Mouse (Mus musculus) spleen, postnatal 10 days (tissue): ENCODE results near the gene Rac2.
A peak's percentile ranks its signal among the peaks of the same experiment; 100 is the strongest.

Experiments used
- DNase-seq, 2 experiments: peaks; one replicate each; pipeline ENCODE4 v3.0.0; 2021 to 2022; ENCODE audit warnings: low spot score in 2 of 2

Rac2 gene

DNA sequence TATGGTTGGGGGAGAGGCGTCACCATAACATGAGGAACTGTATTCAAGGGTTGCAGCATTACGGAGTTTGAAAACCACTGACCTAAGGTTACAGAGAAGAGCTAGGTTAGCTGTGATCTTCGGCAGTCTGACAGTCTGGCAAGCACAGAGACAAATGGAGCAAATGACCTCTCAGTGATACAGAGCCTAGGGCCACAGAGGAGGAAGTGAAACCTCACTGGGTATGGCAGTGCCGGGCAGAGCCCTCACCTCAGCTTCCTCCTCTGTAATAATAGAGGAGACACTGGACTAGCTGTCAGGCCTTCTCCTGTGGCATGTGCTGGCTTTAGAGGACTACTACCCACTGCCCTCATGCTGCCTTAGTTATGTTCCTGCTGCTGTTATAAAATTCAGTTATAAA lies 16.3 kb upstream of the Rac2 start:
- peak in 1 of 2 experiments; percentile 60 for DNase-seq

DNA sequence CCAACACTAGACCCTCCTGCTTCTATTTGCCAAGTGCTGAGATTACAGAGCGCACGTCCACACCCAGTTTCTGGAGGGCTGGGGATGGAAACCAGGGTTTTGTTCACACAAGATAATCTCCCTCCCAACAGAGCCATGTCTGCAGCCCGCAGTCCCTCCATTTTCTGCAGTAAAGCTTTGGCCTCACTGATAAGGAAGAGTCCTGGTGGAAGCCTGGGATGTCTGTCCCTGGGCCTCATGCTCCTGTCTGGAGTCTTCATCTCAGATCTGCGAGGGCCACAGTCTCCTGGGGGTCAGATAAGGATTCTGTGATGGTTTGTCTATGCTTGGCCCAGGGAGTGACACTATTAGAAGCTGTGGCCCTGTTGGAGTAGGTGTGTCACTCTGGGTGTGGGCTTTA lies 15.5 kb upstream of the Rac2 start:
- DNase-seq = no peak

DNA sequence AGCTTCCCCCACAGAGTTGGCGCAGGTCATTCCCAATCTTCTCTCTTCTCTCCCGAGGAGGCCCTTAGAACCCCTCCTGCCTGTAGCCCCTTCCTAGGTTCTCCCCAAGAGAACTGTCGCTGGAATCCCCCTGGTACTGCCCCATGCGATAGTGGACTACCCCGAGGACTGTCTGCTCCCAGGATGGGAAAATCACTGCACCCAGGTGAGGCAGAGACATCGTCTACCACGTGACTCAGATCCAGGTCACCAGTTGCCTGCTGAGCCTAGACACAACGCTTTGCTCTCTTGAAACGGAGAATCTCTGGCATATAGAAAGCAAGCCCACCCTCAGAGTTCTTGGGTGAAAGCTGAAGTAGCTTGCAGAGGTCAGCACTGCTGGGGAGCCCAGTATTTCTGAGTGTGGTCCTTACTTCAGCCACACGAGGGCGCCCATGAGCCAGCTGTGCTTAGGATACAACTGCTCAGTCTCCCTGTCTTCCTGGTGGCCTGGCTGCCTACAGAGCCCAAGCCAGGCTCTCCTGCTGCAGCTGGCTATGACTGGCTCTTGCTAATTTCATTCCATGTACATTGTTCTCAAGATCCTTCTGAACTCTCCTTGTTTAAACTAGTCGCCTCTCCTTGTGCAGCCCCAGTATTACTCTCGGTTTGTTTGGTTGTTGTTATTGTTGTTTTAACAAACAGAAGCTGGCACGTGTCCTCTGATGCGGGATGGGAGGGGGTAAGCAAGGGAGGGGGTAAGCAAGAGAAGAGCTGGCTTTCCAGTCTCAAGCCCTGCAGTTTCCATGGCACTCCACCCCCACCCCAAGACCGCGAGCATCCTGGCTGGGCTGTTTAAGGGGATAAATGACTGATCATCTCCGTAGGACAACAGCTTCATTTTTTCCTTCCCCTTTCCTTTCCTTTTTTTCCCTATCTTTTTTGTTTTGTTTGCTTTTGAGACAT lies 14.7 kb upstream of the Rac2 start:
- peak; percentile 79 to 89 for DNase-seq

DNA sequence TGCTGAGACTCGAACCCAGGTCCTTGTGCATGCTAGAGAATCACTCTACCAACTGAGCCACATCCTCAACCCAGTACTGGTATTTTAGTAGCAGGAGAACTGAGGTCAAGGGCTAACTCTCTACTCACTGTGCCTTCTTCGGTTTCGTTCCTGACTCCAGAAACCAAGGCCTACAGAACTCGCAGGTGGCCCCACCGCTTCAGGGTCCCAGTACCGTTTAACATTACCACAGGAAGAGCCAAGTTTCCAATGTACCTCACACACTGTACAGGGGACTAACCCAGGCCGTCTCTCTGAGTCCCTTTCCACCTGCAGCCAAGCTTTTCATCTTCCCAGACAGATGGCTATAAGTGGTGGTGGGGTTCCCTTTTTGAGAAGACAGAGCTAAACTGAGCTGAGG lies 12.8 kb upstream of the Rac2 start:
- DNase-seq = no peak

DNA sequence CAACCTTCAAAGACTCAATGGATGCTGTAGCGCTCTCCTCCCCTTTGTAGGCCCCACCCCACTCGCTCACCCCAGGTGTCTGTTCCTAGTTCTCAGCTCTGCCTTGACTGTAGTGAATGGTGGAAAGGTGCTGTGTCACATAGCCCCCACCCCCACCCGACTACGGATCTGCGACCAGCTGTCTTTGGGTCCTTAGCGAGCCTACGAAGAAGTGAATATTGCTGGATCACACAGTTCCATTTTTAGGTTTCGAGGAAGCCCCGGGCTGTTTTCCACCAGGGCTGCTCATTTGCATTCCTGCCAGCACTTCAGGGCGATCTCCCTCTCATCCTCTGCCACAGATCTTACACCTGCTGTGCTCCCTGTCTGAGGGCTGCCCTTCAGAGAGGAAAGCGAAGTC lies 10.8 kb upstream of the Rac2 start:
- DNase-seq = no peak

DNA sequence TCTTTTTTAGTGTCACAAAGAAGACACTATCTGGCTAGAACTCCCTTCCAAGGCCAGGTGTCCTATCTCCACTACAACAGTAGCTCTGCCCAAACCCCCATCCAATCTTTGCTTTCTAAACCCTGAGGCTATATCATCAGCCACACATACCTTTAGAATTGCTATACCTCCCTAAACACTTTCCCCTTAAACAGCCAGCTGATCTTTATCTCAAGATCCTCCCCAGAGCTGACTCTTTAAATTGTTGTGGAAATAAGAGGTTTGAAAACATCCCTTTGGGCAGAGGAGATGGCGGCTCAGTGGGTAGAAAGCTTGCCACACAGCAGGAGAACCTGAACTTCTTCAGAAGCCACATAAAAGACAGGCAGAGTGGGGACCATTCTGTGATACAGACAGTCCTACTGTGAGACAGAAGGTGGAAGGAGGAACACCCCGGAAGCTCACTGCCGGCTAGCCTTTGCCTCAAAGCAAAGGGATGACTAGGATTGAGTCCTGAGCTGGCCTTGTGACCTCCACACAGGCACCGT lies 3.8 kb upstream of the Rac2 start:
- DNase-seq = no peak

DNA sequence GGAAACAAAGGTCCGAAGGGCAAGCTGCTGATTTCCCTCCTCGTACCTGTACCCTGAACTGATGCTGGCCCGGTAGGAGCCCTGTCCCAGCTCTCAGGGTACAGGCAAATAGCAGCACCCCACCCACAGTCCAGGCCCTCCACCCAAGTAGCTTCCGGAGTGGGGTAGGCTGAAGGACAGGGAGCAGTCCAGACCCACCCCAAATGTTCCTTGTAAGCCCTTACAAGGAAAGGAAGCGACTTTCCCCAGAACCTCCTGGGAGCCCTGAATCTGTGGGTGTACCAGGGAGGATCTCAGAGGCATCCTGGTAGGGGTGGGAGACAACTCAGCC lies 348 bp downstream of the Rac2 start:
- peak in 1 of 2 experiments; percentile 39 for DNase-seq

DNA sequence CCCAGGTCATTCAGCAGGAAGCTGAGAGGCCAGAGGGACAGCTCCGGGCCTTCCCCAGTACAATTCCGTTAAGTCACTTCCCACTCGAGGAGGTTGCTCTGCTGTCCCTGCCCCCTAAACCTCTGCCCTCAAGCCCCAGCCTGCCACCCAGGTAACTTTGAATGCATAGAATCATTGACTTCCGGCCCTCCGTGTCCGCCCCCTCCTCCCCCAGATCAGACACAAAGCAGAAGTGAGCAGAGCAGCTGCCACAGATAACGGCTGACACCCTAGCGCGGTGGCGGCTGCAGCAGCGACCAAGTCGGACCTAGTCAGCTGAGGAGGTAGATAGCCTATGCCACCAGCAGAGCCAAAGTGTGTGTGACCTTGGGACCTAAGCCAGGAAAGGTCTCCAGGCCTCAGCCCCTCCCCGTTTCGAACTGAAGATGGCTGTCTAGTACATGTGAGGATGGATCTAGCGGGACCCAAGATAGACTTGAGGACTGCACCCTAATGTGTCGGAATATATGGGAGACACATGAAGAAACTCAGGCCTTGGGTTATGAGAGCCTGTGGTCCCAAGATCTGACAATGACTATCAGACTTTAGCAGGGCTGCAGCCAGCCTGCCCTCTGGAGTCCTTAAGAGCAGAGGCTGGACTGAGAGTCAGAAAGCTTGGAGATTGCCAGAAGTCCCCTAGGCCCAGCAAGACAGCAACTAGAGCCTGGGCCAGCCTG lies 871 bp downstream of the Rac2 start:
- DNase-seq = peak; percentile 65 to 87

DNA sequence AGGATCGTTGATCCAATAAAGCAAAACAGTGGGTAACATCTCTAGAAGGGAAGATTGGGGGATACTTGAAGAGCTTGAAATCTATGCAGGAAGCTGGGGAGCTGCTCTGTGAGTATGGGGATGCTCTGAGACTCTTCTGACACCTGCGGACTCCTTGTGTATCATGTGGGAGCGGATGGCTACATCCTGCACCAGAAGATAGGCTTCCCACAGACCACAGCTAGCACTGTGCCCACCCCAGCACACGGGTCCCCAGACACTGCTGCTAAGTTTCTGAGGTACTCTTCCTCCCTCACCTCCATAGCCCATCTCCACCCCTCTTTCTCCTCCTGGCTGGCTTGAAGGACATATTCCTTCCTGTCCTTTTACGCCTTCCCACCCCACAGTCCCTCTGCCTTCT lies 2.4 kb downstream of the Rac2 start:
- peak in 1 of 2 experiments; percentile 13 for DNase-seq

DNA sequence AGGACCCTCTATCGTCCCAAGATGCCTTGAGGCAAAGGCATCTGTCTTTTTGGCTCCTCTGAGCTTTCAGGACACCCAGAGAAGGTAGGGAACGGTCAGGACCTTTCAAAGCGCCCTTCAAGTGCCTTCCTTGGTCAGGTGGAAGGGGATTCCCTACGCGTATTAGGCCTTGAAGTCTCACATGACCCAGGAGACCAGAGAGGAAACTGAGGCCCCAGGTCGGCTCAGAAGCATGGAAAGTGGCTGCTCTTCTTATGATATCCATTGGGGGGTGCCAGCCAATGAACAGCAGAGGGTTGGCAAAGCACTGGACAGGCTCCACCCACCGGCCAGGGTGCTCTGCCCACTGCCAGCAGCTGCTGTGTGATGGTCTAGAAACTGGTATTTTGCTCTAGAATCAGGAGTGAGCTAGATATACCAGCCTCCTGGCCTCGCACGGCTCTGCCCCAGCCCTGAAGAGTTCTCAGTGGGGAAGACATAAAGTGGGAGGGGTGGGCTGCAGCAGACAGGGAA lies 4.9 kb downstream of the Rac2 start:
- DNase-seq = peak in 1 of 2 experiments; percentile 51

DNA sequence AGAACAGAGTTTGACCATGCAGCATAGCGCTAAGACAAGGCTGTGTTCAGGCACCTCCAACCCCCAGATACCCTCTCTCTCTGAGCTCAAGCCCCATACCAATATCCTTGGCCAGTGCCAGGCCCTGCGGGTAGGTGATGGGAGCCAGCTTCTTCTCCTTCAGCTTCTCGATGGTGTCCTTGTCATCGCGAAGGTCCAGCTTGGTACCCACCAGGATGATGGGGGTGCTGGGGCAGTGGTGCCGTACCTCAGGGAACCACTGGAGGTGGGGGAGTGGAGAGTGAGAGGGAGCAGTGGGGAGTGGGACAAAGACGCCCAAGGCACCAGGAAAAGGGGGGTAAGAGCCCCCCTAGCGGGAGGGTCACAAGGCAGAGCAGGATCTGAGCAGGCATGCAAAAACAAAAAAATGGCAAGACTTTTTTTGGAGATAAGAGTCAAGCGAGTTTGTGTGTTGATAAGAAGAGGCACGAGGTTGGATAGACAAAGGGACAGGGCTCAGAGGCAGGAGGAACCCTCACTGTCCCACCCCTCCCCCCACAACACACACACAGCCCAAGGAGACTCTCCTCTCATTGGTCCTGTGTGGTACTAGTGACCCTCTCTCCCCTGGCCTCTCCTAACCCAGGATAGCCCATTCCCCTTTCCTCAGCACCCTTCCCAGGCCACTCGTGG lies 7.7 kb downstream of the Rac2 start:
- no peak for DNase-seq

DNA sequence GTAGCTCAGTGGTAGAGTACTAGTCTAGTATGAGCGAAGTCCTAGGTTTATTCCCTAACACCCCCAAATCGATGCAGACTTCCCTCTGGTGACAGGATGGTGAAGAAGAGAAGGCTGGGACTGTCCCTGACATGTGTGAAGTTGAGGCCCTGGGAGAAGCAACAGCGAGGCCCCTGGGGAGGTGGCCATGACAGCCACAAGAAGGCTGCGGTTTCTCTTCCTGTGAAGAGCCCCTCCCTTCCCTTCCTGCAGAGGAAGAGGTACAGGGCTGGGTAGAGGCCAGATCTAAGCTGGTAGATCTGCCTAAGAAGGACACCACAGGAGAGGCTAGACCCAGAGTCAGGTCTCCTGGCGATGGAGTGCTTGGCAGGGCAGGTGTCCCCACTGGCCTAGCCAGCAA lies 8.6 kb downstream of the Rac2 start:
- DNase-seq = peak; percentile 46 to 75

DNA sequence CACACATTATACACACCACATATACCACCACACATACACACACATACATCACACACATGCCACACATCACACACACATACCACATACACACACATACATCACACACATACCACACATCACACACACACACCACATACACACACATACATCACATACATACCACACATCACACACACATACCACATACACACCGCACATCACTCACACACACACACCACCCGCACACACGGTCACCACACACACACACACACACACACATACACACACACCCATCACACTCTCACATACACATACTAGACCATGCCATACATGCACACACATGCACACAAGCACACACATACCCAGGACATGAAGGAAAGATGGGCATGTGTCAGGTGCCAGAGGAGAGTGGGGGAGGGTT lies 9.2 kb downstream of the Rac2 start:
- DNase-seq = no peak

DNA sequence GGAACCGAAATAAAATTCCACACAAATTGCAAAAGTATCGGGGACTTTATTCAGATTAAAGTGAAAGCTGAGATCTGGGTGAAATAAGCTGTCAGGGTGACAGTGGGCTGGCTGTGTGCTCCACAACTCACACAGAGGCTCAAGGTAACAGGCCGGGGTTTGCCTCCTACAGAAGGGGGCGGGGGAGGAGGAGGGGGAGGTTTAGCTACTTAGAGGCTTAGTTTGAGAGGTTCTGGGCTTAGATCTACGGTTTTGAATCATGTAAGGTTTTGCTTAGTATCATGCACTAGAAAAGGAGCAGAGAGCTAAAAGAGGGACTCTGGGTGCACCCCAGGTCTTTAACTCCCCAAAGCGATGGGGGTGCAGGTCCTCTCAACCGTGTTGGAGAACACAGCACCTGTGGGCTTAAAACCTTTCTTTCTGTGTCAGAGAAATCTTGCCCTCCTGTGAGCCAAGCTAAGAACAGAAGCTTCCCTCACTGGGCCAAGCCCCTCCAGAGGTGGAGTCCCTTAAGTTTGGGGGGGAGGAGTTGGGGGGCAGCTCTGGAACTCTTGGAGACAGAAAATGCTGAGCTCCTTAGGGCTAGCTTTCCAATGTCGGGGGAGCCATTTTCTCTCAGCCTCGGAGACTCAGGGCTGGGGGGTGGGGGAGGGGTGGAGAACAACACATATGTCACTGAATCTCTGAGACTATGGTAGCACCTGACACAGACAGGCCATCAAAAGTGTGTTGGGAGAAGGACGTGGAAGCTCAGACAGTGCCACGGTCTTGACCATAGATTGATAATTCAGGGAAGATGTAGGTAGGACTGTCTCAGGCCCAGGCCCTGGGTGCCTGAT lies 13.2 kb downstream of the Rac2 start:
- no peak for DNase-seq

DNA sequence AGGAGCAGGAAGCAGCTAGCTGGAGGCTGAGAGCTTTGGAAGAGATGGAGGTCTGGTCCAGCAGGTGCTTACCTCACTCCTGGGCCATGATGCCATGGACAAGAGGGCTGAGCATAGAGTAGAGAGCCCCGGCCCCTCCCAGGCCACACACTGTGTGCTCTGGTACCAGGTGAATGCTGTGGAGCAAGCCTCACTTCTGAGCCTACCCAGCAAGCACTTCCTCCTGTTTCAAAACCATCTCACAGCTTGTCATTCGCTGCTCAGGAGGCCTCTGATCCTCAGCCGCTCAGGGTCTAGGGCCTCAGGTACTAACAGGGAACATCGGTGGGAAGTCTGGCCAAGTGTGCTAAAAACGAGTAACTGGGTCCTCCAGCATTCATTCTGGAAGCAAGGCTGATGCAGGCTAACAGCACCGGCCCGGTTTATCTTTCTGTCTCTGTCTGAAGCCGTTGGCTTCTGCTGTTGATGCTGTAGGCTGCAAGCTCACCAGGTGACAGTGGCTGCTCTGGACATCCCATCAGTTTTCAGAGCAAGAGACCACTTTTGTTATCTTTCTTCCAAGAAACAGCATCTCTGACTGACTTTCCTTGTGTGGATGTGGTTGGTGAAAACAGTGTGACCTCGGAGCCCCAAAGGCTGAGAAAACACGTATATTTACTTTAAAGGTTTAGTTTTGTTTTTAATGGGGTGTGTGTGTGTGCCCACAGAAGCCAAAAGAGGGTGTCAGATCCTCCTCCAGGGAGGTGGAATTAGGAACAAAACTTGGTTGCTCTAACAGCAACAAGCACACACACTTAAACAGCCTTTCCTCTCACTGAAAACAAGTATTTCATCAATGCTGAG lies 14.7 kb downstream of the Rac2 start:
- peak in 1 of 2 experiments; percentile 29 for DNase-seq

DNA sequence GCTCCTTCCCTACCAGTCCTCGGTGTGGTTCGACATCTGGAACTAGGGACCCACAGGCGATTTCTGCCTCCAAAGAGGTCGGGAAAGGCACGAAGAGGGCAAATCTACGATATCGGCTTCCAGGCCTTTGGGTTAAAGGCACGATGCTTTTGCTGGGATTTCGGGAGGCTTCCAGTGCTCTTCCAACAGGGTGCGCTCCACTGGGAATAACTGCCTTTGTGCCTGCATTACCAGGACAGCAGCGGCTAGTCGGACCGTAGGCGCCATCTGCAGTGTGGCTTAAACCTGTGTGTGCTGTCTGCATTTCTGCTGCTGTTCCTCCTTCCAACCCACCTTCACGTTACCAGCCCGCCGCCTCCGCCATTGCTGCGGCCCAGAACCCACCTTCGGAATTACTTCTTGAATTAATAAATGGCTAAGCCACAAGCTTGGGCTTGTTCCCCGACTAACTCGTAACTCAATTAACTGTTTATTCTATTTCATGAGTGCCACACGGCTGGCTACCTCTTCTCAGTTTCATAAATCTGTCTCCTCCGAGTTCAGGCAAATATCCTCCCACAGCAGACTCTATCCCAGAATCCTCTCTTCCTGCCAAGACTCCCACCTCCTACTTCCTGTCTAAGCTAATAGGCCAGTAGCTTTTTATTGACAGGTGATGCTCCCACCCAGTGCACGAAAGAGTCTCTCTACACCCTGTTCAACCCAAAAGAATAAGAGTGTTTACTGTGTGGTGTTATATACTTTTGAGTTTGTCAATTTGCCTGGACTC lies 17.9 kb downstream of the Rac2 start:
- no peak for DNase-seq

DNA sequence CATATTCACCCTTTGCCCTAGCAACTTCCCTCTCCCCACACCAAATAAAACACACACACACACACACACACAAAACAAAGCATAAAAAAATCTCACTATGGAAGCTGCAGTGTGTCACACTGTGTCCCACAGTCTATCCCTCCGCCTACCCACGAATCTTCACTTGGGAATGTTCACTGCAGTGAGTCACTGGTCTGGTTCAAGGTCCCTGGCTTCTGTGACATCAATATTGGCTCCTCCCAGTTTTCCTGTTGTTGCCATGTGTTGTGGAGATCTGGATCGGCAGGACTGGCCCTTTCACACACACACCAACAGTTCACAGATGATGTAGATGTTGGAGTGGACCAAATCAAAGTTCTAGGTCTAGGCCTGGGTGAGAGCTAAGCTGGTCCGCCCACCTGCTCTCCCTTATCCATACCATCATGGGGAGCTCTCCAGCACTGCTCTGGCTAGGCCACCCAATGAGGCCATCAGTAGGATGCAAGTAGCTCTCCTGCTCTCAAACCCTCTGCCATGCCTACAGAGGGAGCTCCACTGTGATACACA lies 23.3 kb downstream of the Rac2 start:
- no peak for DNase-seq

DNA sequence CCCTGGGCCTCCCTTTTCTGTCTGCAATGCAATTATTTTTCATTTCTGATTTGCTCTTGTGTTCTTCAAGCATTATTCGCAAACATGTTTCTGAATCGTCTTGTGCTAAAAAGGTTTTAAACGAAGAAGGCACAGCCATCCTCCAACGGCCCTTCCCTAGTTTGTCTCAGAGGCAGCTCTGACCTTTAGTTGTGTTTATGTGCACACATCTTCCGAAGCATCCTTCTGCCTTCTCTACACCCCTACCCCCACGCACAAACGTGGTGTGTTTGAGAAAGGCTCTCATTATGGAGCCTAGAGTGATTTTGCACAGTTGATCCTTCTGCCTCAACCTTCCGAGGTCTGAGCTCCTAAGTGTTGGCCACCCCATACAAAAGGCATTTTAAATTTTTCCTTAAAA lies 23.9 kb downstream of the Rac2 start:
- no peak for DNase-seq

DNA sequence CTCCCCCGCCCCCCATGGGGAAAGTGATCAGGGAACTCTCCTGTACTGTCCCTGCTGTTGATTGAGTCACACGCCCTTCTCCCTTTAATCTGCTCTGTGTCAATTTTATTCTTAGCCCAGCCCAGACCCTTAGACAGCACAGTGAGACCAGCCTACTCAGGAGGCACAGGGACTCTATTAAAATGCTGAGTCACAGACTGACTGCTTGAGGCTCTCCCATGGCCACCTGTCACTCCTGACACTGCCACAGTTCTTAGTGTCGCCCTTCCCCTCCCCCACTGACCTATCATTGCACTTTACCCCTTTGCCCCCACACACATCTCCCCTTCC lies 24.3 kb downstream of the Rac2 start:
- DNase-seq = no peak
